Mouse (Mus musculus): ENCODE data around the gene Rtn3.

DNA sequence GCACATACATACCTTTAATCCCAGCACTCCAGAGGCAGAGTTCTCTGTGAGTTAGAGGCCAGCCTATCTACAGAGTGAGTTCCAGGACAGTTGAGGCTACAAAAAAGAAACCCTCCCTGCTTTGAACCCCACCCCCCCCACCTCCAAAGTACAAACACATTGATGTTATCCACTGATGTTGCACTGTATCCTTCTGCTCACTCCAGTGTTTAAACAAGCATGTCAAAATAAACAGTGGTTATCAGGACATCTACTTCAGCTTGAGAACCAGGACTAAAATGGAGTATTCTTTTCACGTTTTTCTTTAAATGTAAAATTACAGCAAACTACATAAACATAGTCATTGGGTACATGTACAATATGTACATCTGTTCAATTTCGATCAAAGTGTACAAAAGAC, 38.0 kb downstream of the Rtn3 start:
- TF ChIP-seq CTCF (IDR thresholded peaks at IDR 0.05; ENCODE audit: insufficient read depth, low read depth, low read length) (no peak), POLR2A (IDR thresholded peaks at IDR 0.05; ENCODE audit: insufficient read depth, low read depth, low read length) (no peak)

All from olfactory bulb, adult 2 months (tissue).